Mouse (Mus musculus): Measurements from ENCODE around the gene Cxcl9. TPM values are rescaled to one million over a fixed set of nuclear protein-coding genes. Genes with fewer than 3 reads are reported as not detected.

Cxcl9 gene
- polyA plus RNA-seq, 1 experiment from 2014 or later: 0.35 TPM

DNA sequence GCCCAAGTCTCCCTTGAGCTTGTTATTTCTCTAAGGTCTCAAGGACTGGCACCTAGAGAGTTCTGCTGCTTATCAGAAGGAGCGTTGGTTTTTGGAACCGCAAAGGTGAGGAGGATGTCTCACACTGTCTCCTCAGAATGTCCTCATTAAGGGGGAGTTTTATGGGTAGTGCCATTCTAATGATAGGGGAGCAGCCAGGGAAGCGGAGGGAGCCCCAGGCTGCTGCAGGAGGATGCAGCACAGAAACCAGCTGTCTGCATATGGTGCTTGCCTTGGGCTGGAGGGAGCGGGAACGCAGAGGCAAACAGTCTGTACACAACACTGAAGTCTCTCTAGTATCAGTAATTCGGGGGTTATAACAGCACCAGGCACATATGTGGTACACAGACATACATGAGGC, 43.0 kb upstream of the Cxcl9 start:
- TF ChIP-seq EP300 (IDR thresholded peaks at IDR 0.05; ENCODE audit: low read depth): no peak
- no peak for TF ChIP-seq CTCF (IDR thresholded peaks at IDR 0.05; ENCODE audit: low read depth)
- DNase-seq (no peak), ATAC-seq (no peak)
- H3K9ac ChIP-seq (replicated peaks): no peak overlapping the region
- no peaks in the 10 kb centered on the region for H3K36me3 ChIP-seq (replicated peaks; ENCODE audit: insufficient read depth, low read length)
- 85% methylated on average over 6 of the region's 6 CpGs for WGBS (ENCODE audit: insufficient replicate concordance)
- H3K9me3 ChIP-seq (ENCODE audit: low read length): no peaks in the 10 kb centered on the region
- H3K4me1 ChIP-seq (ENCODE audit: insufficient read depth): peaks cover 34% of the 10 kb centered on the region
- H3K4me2 ChIP-seq (ENCODE audit: low read depth, low read length): no peak overlapping the region
- H3K27ac ChIP-seq (ENCODE audit: low read depth): 0 out of 2 replicates have a peak overlapping the region, but pooled peaks have one; percentile 16
- no peaks in the 10 kb centered on the region for H3K27me3 ChIP-seq (ENCODE audit: insufficient read depth, low read length)
- H3K4me3 ChIP-seq (ENCODE audit: low read depth, low read length): no peak overlapping the region

DNA sequence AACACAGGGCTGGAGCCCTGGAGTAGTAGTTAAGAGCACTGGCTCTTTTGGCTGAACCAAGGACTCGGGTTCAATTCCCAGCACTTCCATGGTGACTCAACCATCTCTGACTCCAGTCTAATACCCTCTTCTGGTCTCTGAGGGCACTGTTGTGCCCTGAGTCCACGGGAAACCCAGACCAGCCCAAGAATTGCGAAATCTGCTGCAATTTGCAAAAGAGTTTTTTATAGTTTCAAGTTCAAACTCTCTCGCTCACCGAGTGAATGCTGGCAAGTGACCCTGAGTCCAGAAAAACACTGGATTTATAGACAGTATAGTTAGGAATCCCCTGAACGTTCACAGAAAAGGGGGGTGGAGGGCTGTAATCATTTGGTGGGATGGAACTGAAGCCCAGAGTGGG, 42.5 kb upstream of the Cxcl9 start:
- H3K27me3 ChIP-seq (ENCODE audit: insufficient read depth, low read length): no peaks in the 10 kb centered on the region
- H3K27ac ChIP-seq (ENCODE audit: low read depth): peak overlapping the region; percentile 16; the same call in 1 of the 2 replicates
- no peak overlapping the region for H3K4me2 ChIP-seq (ENCODE audit: low read depth, low read length)
- H3K4me3 ChIP-seq (ENCODE audit: low read depth, low read length): no peak overlapping the region
- 41% methylated on average over 6 of the region's 6 CpGs for WGBS (ENCODE audit: insufficient replicate concordance)
- H3K9me3 ChIP-seq (ENCODE audit: low read length): no peaks in the 10 kb centered on the region
- ATAC-seq (peak; percentile 13; the same call in 1 of the 2 replicates), DNase-seq (no peak)
- H3K4me1 ChIP-seq (ENCODE audit: insufficient read depth): peaks cover 30% of the 10 kb centered on the region
- TF ChIP-seq EP300 (IDR thresholded peaks at IDR 0.05; ENCODE audit: low read depth) (no peak), CTCF (IDR thresholded peaks at IDR 0.05; ENCODE audit: low read depth) (no peak)
- H3K9ac ChIP-seq (replicated peaks): no peak overlapping the region
- no peaks in the 10 kb centered on the region for H3K36me3 ChIP-seq (replicated peaks; ENCODE audit: insufficient read depth, low read length)

DNA sequence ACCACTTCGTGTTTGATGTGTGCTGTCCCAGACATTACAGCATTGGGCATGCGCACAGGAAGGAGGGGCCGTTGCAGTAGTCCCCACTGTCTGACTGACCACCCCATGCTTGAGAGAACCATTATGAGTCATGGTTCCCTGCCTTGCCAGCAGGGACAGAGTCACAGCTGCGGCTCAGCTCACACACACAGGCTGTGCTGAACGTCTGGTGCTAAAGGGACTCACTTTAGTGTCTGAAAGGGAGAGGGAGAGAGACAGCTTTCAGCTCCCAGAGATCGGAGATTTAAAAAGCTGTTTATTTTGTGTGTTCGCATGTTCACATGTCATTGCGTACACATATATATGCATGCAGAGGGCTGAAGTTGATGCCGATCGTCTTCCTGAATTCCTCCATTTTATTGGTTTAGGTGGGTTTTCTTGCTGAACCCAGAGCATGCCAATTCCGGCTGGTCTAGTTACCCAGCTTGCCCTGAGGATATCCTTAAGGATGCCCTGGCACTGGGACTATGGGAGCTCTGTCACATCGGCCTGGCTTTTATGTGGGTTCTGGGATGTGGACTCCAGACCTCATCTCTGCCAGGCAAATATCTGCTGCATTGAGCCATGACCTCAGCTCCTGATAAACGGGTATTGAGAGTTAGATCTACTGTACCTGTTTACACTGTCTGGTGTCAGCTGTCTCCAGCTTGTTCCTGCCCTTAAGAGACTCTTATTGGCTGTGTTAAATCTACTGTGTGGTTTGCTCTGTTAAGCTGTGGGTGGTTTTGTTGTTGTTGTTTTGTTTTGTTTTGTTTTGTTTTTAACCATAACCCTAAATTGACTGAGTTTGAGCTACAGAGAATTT, 41.5 kb upstream of the Cxcl9 start:
- Histone ChIP-seq H3K36me3 (replicated peaks; ENCODE audit: insufficient read depth, low read length) (no peaks in the 10 kb centered on the region), H3K4me1 (ENCODE audit: insufficient read depth) (peaks cover 29% of the 10 kb centered on the region), H3K4me3 (ENCODE audit: low read depth, low read length) (no peak overlapping the region), H3K4me2 (ENCODE audit: low read depth, low read length) (no peak overlapping the region), H3K27me3 (ENCODE audit: insufficient read depth, low read length) (no peaks in the 10 kb centered on the region), H3K9me3 (ENCODE audit: low read length) (no peaks in the 10 kb centered on the region), H3K9ac (replicated peaks) (no peak overlapping the region), H3K27ac (ENCODE audit: low read depth) (peak overlapping the region; percentile 0; the same call in 1 of the 2 replicates)
- 58% methylated on average over 13 of the region's 13 CpGs for WGBS (ENCODE audit: insufficient replicate concordance)
- ATAC-seq (no peak), DNase-seq (no peak)
- no peak for TF ChIP-seq CTCF (IDR thresholded peaks at IDR 0.05; ENCODE audit: low read depth)
- TF ChIP-seq EP300 (IDR thresholded peaks at IDR 0.05; ENCODE audit: low read depth): no peak

DNA sequence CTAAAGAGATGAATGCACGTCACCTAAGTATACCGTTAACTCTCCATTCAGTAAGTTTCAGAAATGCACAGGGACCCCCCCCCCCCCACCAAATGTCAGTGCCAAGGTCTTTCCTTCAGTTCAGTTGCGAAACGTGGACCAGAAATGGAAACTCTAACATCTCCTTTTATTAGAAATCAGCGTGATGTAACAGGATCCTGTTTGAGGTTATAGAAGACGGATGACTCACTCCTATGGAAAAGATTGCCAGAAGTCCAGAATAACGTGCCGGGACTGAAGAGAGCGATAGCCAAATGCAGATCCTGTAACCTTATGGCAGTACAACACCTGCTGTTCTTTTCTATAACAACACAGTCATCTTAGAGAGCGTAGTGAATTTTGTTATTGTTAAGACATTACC, 40.5 kb upstream of the Cxcl9 start:
- Histone ChIP-seq H3K9me3 (ENCODE audit: low read length) (no peaks in the 10 kb centered on the region), H3K27me3 (ENCODE audit: insufficient read depth, low read length) (no peaks in the 10 kb centered on the region), H3K27ac (ENCODE audit: low read depth) (peak overlapping the region; percentile 61; the same call in 1 of the 2 replicates), H3K9ac (replicated peaks) (no peak overlapping the region), H3K4me3 (ENCODE audit: low read depth, low read length) (no peak overlapping the region), H3K4me2 (ENCODE audit: low read depth, low read length) (no peak overlapping the region), H3K36me3 (replicated peaks; ENCODE audit: insufficient read depth, low read length) (no peaks in the 10 kb centered on the region), H3K4me1 (ENCODE audit: insufficient read depth) (peaks cover 29% of the 10 kb centered on the region)
- ATAC-seq (0 out of 2 replicates have a peak, but pooled peaks have one; percentile 22), DNase-seq (no peak)
- 43% methylated on average over 10 of the region's 10 CpGs for WGBS (ENCODE audit: insufficient replicate concordance)
- TF ChIP-seq EP300 (IDR thresholded peaks at IDR 0.05; ENCODE audit: low read depth): 0 out of 2 replicates have a peak, but pooled peaks have one; percentile 18
- no peak for TF ChIP-seq CTCF (IDR thresholded peaks at IDR 0.05; ENCODE audit: low read depth)

DNA sequence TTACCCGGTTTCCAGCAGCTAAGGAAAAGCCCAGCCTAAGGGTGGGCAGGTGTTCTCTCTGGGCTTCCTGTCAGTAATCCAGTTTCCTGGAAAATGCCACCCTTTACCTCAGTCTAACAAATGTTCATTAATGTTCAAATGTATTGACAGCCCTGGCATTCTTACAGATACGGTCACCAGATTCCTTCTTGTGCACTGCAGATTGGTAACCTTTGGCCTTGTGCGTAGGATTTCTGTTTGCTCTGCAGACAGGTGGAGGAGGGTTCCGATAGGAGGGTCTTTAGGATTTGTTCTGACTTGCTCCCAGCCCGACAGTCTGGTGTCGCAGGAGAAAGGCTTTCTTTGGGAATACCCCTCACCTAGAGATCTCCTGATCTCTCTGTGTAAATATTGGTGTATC, 38.7 kb upstream of the Cxcl9 start:
- H3K4me2 ChIP-seq (ENCODE audit: low read depth, low read length): peak overlapping the region; percentile 15; the same call in 1 of the 2 replicates
- no peaks in the 10 kb centered on the region for H3K36me3 ChIP-seq (replicated peaks; ENCODE audit: insufficient read depth, low read length)
- peaks cover 24% of the 10 kb centered on the region for H3K4me1 ChIP-seq (ENCODE audit: insufficient read depth)
- ATAC-seq (peak; percentile 37; the same call in 1 of the 2 replicates), DNase-seq (no peak)
- H3K27ac ChIP-seq (ENCODE audit: low read depth): peak overlapping the region; percentile 64
- no peak overlapping the region for H3K4me3 ChIP-seq (ENCODE audit: low read depth, low read length)
- TF ChIP-seq CTCF (IDR thresholded peaks at IDR 0.05; ENCODE audit: low read depth) (no peak), EP300 (IDR thresholded peaks at IDR 0.05; ENCODE audit: low read depth) (no peak)
- no peaks in the 10 kb centered on the region for H3K27me3 ChIP-seq (ENCODE audit: insufficient read depth, low read length)
- H3K9ac ChIP-seq (replicated peaks): no peak overlapping the region
- 56% methylated on average over 6 of the region's 6 CpGs for WGBS (ENCODE audit: insufficient replicate concordance)
- H3K9me3 ChIP-seq (ENCODE audit: low read length): no peaks in the 10 kb centered on the region

DNA sequence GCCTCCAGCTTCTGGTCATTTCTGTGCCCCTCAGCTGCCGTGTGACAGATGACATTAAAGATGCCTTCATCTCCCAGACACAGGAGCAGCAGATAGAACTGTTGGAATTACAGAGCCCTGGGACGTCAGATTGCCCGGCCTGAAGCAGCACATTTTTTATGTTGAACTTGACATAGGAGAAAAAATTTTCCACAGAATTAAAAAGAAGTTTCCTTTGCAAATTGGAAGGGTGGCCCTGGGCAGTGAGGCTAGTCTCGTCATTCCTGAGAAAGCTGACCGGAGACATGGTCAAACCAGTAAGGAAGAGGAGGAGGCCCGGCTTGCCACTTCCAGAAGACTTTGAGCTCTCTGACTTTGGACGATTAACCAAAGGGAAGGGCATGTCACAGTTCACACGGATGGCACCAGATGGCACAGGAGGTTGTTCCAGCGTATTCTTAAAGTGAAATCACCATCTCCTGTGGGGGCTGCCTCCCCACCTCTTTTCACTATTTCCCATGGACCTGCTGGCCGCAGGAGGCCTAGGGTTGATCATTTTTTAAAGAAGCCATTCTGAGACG, 37.3 kb upstream of the Cxcl9 start:
- Histone ChIP-seq H3K4me2 (ENCODE audit: low read depth, low read length) (no peak overlapping the region), H3K4me3 (ENCODE audit: low read depth, low read length) (no peak overlapping the region), H3K27ac (ENCODE audit: low read depth) (no peak overlapping the region), H3K9me3 (ENCODE audit: low read length) (no peaks in the 10 kb centered on the region), H3K9ac (replicated peaks) (no peak overlapping the region), H3K4me1 (ENCODE audit: insufficient read depth) (peaks cover 16% of the 10 kb centered on the region), H3K36me3 (replicated peaks; ENCODE audit: insufficient read depth, low read length) (no peaks in the 10 kb centered on the region), H3K27me3 (ENCODE audit: insufficient read depth, low read length) (no peaks in the 10 kb centered on the region)
- ATAC-seq (no peak), DNase-seq (no peak)
- 83% methylated on average over 11 of the region's 11 CpGs for WGBS (ENCODE audit: insufficient replicate concordance)
- TF ChIP-seq EP300 (IDR thresholded peaks at IDR 0.05; ENCODE audit: low read depth): no peak
- TF ChIP-seq CTCF (IDR thresholded peaks at IDR 0.05; ENCODE audit: low read depth): no peak
